Mouse (Mus musculus): ENCODE measurements around the gene Rsph10b.

- TF ChIP-seq CTCF (IDR thresholded peaks at IDR 0.05; ENCODE audit: borderline replicate concordance, insufficient read depth, low read depth, low read length) (no peak), POLR2A (IDR thresholded peaks at IDR 0.05; ENCODE audit: borderline replicate concordance, insufficient read depth, low read length) (no peak)
Measured at GRCm38 (mm10) chr5:143893396-143893795, 39.4 kb upstream of the Rsph10b start.

Measured in cerebellum, adult 2 months (tissue).